Mouse (Mus musculus) embryonic fibroblast, embryonic 13.5 days (primary cell): ENCODE data around the gene Nfib.

Experiments
- CTCF ChIP-seq: IDR thresholded peaks from 2 replicates; pipeline ENCODE4 v1.5.1; 2011; ENCODE audit warnings: mild to moderate bottlenecking, control low read depth, low read length, moderate library complexity, borderline replicate concordance; ENCODE audit not compliant: insufficient read depth
- POLR2A ChIP-seq: IDR thresholded peaks from 2 replicates; pipeline ENCODE4 v1.6.1; 2011; ENCODE audit warnings: low read depth, mild to moderate bottlenecking, control low read depth, low read length, moderate library complexity

- TF ChIP-seq POLR2A (no peak), CTCF (no peak)
Observed at GRCm38 (mm10) chr4:82623081-82623538, 82.4 kb downstream of the Nfib start.
